Mouse (Mus musculus) hindbrain, embryonic 11.5 days (tissue): ENCODE measurements around the gene Sp6. TPM values are rescaled to one million over a fixed set of nuclear protein-coding genes. Genes with fewer than 3 reads are reported as not detected.

Experiments used
- ATAC-seq: fragments of 200-750 bp; cut with Nextera tagmentation; 2 replicates; pipeline ENCODE4 v1.8.0; 2017; ENCODE audit warnings: mild to moderate bottlenecking, moderate TSS enrichment, moderate library complexity; ENCODE audit not compliant: low FRiP score
- DNase-seq: peaks from one replicate; pipeline ENCODE4 v3.0.0-alpha.2; 2015; ENCODE audit warnings: low spot score
- H3K27ac ChIP-seq: fragments of 300-500 bp; sonication (generic); 2 replicates; pipeline ENCODE4 v1.5.1; 2014; ENCODE audit warnings: mild to moderate bottlenecking, low read depth, low read length
- H3K27me3 ChIP-seq: fragments of 300-500 bp; sonication (generic); 2 replicates; pipeline ENCODE4 v1.6.1; 2014; ENCODE audit warnings: mild to moderate bottlenecking, low read length, moderate library complexity, mixed read lengths; ENCODE audit not compliant: control insufficient read depth, insufficient read depth
- H3K36me3 ChIP-seq: fragments of 300-500 bp; sonication (generic); 2 replicates; pipeline ENCODE4 v1.6.1; 2014; ENCODE audit warnings: mild to moderate bottlenecking, low read length, moderate library complexity, mixed read lengths; ENCODE audit not compliant: control insufficient read depth, insufficient read depth
- H3K4me1 ChIP-seq: fragments of 300-500 bp; sonication (generic); replicated peaks from 2 replicates; pipeline ENCODE4 v1.6.1; 2014; ENCODE audit warnings: low read length, mixed read lengths; ENCODE audit not compliant: control insufficient read depth, insufficient read depth
- H3K4me2 ChIP-seq: fragments of 300-500 bp; sonication (generic); replicated peaks from 2 replicates; pipeline ENCODE4 v1.6.1; 2014; ENCODE audit warnings: mild to moderate bottlenecking, low read depth, low read length
- H3K4me3 ChIP-seq: fragments of 300-500 bp; sonication (generic); 2 replicates; pipeline ENCODE4 v1.5.1; 2014; ENCODE audit warnings: low read depth, low read length
- H3K9ac ChIP-seq: fragments of 300-500 bp; sonication (generic); 2 replicates; pipeline ENCODE4 v1.6.1; 2014; ENCODE audit warnings: low read depth, low read length
- H3K9me3 ChIP-seq: fragments of 300-500 bp; sonication (generic); 2 replicates; pipeline ENCODE4 v1.6.1; 2016; ENCODE audit warnings: low read length; ENCODE audit not compliant: control insufficient read depth
- WGBS: fragments of 180-500 bp; shearing (Covaris S2); extraction: QIAGEN DNeasy Blood & Tissue Kit; methylation state at CpG from one replicate; pipeline ENCODE4 v1.1.7; 2014; 5-methylcytosine and 5-hydroxymethylcytosine counted together
- polyA plus RNA-seq: library from polyadenylated mRNA; unstranded; fragments of >200 nt; fragmentation: Nextera tagmentation; extraction: Ambion mirVana; gene quantifications from 2 replicates; pipeline ENCODE4 v1.2.1, GENCODE M21; 2014

Sp6 gene
- polyA plus RNA-seq, 1 experiment from 2014 or later: not detected

DNA sequence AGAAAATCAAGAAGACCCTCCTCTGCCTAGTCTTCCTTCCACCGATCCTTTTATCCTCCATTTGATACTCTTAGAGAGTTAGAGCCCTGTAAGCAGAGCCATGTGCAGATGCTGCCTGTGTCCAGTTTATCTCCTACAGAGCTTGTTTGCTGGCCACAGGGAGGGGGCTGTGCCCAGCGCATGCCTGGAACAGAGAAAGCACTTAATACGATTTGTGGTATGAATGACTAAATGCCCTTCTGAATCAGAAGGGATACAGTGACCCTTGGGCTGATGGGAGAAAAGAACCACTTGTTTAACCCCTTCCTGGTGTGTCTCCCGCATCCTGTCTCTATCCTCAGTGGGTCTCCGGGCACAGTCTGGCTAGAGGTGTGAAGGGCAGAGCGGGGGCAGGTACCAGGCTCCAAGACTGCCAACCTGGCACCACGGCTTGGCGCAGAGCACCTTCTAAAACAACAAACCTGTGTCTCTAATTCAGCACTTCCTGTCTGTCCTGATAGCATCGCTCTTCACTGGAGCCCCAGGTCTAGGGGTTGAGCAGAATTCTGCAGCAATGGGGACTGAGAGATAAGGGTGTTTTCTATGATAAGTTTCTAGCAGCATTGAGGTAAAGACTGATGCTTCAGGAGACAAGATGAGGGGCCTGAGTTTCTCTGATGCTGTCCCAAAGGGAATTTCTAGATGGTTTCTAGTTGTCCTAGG is 6.0 kb upstream of the Sp6 start:
- Histone ChIP-seq H3K36me3 (no peaks in the 10 kb centered on the region), H3K9me3 (no peaks in the 10 kb centered on the region), H3K27ac (no peak overlapping the region), H3K9ac (no peak overlapping the region), H3K4me3 (no peak overlapping the region), H3K27me3 (peaks cover 3% of the 10 kb centered on the region; the same call in 1 of the 2 replicates), H3K4me2 (no peak overlapping the region), H3K4me1 (no peaks in the 10 kb centered on the region)
- DNase-seq: no peak
- no peak for ATAC-seq
- 77% methylated on average over 9 of the region's 9 CpGs for WGBS

DNA sequence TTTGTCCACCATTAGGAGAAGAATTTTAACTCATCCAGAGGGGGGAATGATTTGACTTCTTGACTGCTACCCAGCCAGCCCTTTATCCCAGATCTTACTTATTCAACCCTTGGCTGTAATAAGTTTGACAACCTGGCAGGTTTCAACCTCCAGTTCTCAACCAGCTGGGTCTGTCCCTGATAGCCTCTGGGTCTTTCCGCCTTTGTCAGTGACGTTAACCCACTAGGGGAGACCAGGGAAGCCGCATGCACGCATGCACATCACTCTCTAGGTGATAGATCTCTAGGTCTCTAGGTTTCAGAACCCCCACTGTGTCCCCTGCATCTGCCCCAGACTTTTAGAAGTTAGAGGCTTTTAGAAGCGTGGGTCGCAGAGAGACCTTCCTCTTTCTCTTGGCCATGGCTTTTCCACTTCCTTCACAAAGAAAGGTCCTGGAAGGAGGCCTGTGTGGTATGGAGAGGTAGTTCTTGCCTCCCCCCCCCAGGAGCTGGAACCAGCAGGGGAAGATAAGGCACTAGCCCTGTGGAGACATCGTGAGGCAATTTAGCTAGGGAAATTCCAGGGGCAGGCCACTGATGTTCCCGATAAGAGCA is 3.9 kb upstream of the Sp6 start:
- H3K4me2 ChIP-seq: no peak overlapping the region
- no peak overlapping the region for H3K4me3 ChIP-seq
- H3K27ac ChIP-seq: no peak overlapping the region
- no peaks in the 10 kb centered on the region for H3K36me3 ChIP-seq
- H3K9ac ChIP-seq: no peak overlapping the region
- WGBS: 56% methylated on average over 8 of the region's 8 CpGs
- ATAC-seq (no peak), DNase-seq (no peak)
- H3K27me3 ChIP-seq: peaks cover 5% of the 10 kb centered on the region
- no peaks in the 10 kb centered on the region for H3K4me1 ChIP-seq
- H3K9me3 ChIP-seq: no peaks in the 10 kb centered on the region

DNA sequence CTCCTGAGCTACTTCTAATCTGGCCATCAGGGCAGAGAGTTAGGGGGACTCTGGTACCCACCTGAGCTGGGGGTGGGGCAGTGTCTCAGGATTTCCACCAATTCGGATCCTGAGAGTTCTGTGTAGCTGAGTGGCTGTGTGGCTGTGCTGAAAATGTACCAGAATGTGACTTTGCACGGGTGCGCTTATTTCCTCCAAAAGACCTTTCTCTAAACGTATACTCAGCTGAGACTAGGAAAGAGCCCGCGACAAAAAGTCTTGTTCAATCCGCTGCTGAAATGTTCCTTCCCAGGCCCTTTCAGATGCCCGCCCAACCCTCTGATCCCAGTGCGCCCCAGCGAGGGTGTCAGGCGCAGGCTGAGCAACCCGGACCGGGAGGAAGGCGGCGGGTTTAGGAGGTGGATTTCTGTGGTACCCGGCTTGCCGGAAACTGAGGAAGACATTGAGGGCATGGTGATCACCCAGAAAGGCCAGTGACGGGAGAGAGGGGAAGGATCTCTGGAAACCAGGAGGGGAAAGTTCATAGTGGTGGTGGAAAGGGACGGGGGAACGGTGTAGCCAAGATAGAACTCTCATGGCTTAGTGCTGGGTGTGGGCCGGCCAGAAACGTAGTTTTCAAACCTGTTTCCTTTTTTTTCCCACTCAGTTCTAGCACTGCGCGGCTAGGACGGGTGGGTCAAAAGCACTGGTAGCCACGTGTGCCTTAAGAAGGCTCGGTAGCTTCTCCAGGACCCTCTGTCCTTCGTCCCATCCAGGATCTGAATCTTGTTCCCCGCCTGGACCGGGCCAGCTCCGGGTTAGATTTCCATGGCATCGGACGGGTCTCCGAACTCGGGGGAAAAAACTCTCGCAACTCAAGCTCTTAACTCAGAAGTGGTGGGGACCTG is 4.7 kb downstream of the Sp6 start:
- no peak overlapping the region for H3K9ac ChIP-seq
- 1% methylated on average over 36 of the region's 36 CpGs for WGBS

DNA sequence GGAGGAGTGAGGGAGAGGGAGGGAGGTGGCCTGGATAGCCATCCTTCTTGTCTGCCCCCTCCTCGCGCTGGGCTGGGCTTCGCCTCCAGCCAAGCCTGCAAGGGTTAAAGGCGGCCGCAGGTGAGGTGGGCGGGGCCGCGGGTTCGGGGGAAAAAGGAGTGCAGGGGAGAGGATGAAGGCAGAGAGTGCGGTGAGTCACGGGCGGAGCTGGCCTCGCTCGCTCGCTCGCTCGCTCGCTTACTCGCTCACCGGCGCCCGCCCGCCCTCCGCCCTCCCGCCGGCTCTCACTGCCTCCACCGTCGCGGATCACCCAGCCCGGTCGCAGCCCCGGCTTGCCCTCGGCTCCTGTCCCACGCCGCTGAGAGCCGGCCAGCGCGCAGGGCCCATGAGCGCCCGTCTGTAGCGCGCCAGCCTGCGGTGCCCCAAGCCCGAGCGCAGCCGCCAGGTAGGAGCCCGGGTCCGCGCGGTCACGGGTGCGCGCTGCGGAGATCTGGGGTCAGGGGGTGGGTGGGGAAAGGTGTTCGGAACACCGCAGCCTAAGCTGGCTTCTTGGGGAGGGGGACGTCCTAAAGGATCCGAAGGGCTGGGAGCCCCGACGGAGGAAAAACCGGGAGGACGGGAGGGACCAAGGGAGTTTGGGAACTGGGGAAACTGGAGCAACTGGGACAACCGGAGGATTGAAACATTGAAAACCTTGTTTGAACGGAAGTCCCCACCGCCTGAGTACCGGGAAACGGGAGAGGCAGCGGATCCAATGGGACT is 5.6 kb downstream of the Sp6 start:
- Histone ChIP-seq H3K36me3 (no peaks in the 10 kb centered on the region), H3K27ac (no peak overlapping the region), H3K4me1 (peaks cover 19% of the 10 kb centered on the region), H3K9me3 (no peaks in the 10 kb centered on the region), H3K27me3 (peaks cover 82% of the 10 kb centered on the region), H3K4me2 (peak overlapping the region; percentile 38), H3K4me3 (peak overlapping the region; percentile 27), H3K9ac (no peak overlapping the region)
- WGBS: 1% methylated on average over 39 of the region's 68 CpGs
- DNase-seq (peak; percentile 62), ATAC-seq (no peak)

More for the DNA sequence above, 4.7 kb downstream of the Sp6 start:
- H3K4me1 ChIP-seq: peaks cover 19% of the 10 kb centered on the region
- peaks cover 75% of the 10 kb centered on the region for H3K27me3 ChIP-seq
- no peaks in the 10 kb centered on the region for H3K9me3 ChIP-seq
- DNase-seq (peak; percentile 55), ATAC-seq (no peak)
- H3K27ac ChIP-seq: no peak overlapping the region
- H3K36me3 ChIP-seq: no peaks in the 10 kb centered on the region
- H3K4me3 ChIP-seq: no peak overlapping the region; the same call in 1 of the 2 replicates
- H3K4me2 ChIP-seq: peak overlapping the region; percentile 38

DNA sequence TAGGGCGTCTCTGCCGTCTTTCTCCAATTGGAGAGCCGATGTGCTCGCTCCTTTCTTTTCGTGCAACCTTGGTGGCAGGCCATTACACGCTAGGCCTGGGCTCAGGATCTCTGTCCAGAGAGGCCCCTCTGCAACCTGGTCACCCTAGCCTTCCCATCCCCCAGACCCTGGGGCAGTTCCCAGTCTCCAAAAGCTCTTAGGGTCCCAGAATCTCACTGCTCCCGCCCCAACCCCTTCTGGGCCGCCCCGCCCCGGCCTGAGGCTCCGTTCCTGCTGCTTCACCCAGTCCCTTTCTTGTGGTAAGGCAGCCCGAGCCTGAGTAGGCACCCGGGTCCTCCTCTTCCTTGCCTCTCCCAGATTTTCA is 6.1 kb downstream of the Sp6 start:
- Histone ChIP-seq H3K27ac (no peak overlapping the region), H3K4me1 (peaks cover 19% of the 10 kb centered on the region), H3K4me3 (no peak overlapping the region), H3K9me3 (no peaks in the 10 kb centered on the region), H3K36me3 (no peaks in the 10 kb centered on the region), H3K4me2 (no peak overlapping the region), H3K27me3 (peaks cover 86% of the 10 kb centered on the region), H3K9ac (no peak overlapping the region)
- DNase-seq (peak; percentile 42), ATAC-seq (no peak)
- WGBS: 5% methylated on average over 13 of the region's 13 CpGs

DNA sequence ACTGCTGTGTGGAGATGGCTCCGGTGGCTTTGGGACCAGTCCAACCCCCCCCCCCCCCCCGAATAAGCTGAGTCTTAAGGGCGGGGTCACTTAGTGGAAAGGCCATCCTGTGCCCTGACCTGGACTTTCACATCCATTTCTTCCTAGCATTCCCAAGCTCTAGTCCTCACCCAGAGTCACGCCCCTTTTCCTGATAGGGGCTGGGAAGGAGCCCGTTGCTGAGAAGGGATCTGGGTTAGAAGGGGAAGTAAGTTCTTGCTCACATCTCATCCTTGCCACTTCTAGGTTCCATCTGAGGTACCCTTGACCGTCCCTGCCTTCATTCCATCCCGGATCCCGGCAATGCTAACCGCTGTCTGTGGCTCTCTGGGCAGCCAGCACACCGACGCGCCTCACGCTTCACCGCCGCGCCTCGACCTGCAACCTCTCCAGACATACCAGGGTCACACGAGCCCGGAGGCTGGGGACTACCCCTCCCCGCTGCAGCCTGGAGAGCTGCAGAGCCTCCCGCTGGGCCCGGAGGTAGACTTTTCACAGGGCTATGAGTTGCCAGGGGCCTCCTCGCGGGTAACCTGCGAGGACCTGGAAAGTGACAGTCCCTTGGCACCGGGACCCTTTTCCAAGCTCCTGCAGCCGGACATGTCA is 8.0 kb downstream of the Sp6 start:
- WGBS: under 1% methylated on average over 26 of the region's 27 CpGs
- Histone ChIP-seq H3K4me3 (peak overlapping the region; percentile 45), H3K27me3 (peaks cover 75% of the 10 kb centered on the region), H3K4me1 (peaks cover 22% of the 10 kb centered on the region), H3K27ac (no peak overlapping the region), H3K9ac (no peak overlapping the region; the same call in 1 of the 2 replicates), H3K36me3 (no peaks in the 10 kb centered on the region), H3K4me2 (peak overlapping the region; percentile 80; the same call in 1 of the 2 replicates), H3K9me3 (no peaks in the 10 kb centered on the region)
- DNase-seq (no peak), ATAC-seq (peak; percentile 26; the same call in 1 of the 2 replicates)

DNA sequence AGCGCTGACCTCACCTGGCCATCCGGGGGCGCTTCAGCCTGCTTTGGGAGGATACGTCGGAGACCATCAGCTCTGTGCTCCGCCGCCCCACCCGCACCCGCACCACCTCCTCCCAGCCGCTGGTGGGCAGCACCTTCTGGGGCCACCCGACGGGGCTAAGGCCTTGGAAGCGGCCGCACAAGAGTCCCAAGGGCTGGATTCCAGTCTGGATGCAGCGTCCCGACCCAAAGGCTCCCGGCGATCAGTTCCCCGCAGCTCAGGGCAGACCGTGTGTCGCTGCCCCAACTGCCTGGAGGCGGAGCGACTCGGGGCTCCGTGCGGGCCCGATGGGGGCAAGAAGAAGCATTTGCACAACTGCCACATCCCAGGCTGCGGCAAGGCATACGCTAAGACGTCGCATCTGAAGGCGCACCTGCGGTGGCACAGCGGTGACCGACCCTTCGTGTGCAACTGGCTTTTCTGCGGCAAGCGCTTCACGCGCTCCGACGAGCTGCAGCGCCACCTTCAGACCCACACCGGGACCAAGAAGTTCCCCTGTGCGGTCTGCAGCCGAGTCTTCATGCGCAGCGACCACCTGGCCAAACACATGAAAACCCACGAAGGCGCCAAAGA is 8.8 kb downstream of the Sp6 start:
- 1% methylated on average over 48 of the region's 50 CpGs for WGBS
- peak overlapping the region; percentile 55 for H3K9ac ChIP-seq
- peaks cover 22% of the 10 kb centered on the region for H3K4me1 ChIP-seq
- peak overlapping the region; percentile 45 for H3K4me3 ChIP-seq
- ATAC-seq (peak; percentile 47; the same call in 1 of the 2 replicates), DNase-seq (peak; percentile 82)
- H3K36me3 ChIP-seq: no peaks in the 10 kb centered on the region
- H3K4me2 ChIP-seq: peak overlapping the region; percentile 80
- H3K9me3 ChIP-seq: no peaks in the 10 kb centered on the region
- peaks cover 69% of the 10 kb centered on the region for H3K27me3 ChIP-seq
- H3K27ac ChIP-seq: no peak overlapping the region
